Comparison of ENCODE assay signal across 17 mouse cellular contexts in the genomic region with DNA sequence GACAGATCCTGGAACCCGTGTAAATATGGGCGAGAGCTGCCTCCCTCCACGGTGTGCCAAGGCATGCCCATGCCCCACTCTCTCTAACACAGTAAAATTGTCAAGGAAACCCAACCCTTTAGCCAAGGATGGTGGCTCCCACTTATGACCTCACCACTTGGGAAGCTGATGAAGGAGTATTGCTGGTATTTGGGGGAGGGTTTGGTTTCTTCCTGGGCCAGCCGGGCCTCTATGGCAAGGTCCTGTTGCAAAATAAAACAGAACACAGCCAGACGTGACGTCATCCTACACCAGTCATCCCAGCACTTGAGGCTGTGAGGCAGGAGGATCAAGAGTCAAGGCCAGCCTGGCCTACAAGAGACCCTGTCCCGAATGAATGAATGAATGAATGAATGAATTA. TPM values are rescaled to one million over a fixed set of nuclear protein-coding genes. Genes with fewer than 3 reads are reported as not detected.
A peak's percentile ranks its signal among the peaks of the same experiment; 100 is the strongest.
DNase-seq lines count a peak whose midpoint lies in the region; ATAC-seq and TF ChIP-seq lines count a peak whose summit lies in the region.
"Had no signal": no experiment of that assay in that cellular context is flagged by ENCODE, and none has a peak within 500 bp of the region (broad histone marks: within the 10 kb centered on the region; RNA-seq: fewer than 3 reads in every experiment).

No protein-coding gene starts in this region.

- peak overlapping the region; percentile 35; the same call in 1 of the 2 replicates for H3K9ac ChIP-seq in limb, embryonic 13.5 days
- H3K9ac ChIP-seq in midbrain, embryonic 15.5 days, result no peak overlapping the region
- H3K9ac ChIP-seq: liver, embryonic 13.5 days had no signal

- intact Hi-C loops in gastrocnemius, adult 2 months (cut with DNase I), result no loop called here
- intact Hi-C loops in gastrocnemius, postnatal 36 days (cut with DNase I), result no loop called here

- 61% methylated on average over 7 of the region's 7 CpGs for WGBS in limb, embryonic 13.5 days
- 76% methylated on average over 7 of the region's 7 CpGs for WGBS in limb, embryonic 10.5 days
- WGBS in midbrain, embryonic 15.5 days, result 76% methylated on average over 7 of the region's 7 CpGs

- H3K27me3 ChIP-seq in limb, embryonic 13.5 days, result peaks cover 20% of the 10 kb centered on the region
- H3K27me3 ChIP-seq in limb, embryonic 10.5 days (ENCODE audit: low read depth, poor library complexity, severe bottlenecking), result peaks cover 26% of the 10 kb centered on the region
- peaks cover 13% of the 10 kb centered on the region for H3K27me3 ChIP-seq in midbrain, embryonic 15.5 days (replicated peaks)

- H3K36me3 ChIP-seq in limb, embryonic 13.5 days, result no peaks in the 10 kb centered on the region
- no peaks in the 10 kb centered on the region for H3K36me3 ChIP-seq in limb, embryonic 10.5 days
- no peaks in the 10 kb centered on the region for H3K36me3 ChIP-seq in midbrain, embryonic 15.5 days (replicated peaks)
- H3K36me3 ChIP-seq: liver, embryonic 13.5 days had no signal

- no peaks in the 10 kb centered on the region for H3K9me3 ChIP-seq in limb, embryonic 13.5 days
- no peaks in the 10 kb centered on the region for H3K9me3 ChIP-seq in limb, embryonic 10.5 days (replicated peaks)
- no peaks in the 10 kb centered on the region for H3K9me3 ChIP-seq in midbrain, embryonic 15.5 days
- H3K9me3 ChIP-seq: liver, embryonic 13.5 days had no signal

- no peak for TF ChIP-seq CTCF in gastrocnemius, adult 2 months (IDR thresholded peaks at IDR 0.05)

- DNase-seq in gastrocnemius, adult 2 months, result no peak
- DNase-seq in gastrocnemius, postnatal 36 days, result no peak
- DNase-seq in limb, embryonic 10.5 days (ENCODE audit: low spot score), result no peak
- peak; percentile 44 for DNase-seq in 416B (ENCODE audit: low read depth)
- peak; percentile 63 for DNase-seq in fibroblast of lung, adult 2 months (ENCODE audit: low read depth)
- DNase-seq in left cerebral cortex, adult 9 months (ENCODE audit: low spot score in 2 of 2), result no peak
- DNase-seq: cerebellum, adult 2 months; kidney, adult 9 months; kidney, postnatal 4 days; liver, embryonic 13.5 days; midbrain, embryonic 14.5 days; right cerebral cortex, adult 18-20 months; thymus, adult 2 months had no signal

- ATAC-seq in limb, embryonic 13.5 days (ENCODE audit: low FRiP score, low read depth), result no peak
- no peak for ATAC-seq in midbrain, embryonic 15.5 days (replicated peaks)

- no peak overlapping the region for H3K4me2 ChIP-seq in limb, embryonic 13.5 days (replicated peaks)
- H3K4me2 ChIP-seq in midbrain, embryonic 15.5 days, result no peak overlapping the region
- H3K4me2 ChIP-seq: liver, embryonic 13.5 days had no signal

- peaks cover 30% of the 10 kb centered on the region for H3K4me1 ChIP-seq in limb, embryonic 13.5 days
- peaks cover 29% of the 10 kb centered on the region for H3K4me1 ChIP-seq in limb, embryonic 10.5 days
- peaks cover 19% of the 10 kb centered on the region for H3K4me1 ChIP-seq in midbrain, embryonic 15.5 days

- H3K4me3 ChIP-seq in gastrocnemius, adult 2 months, result no peak overlapping the region
- H3K4me3 ChIP-seq in limb, embryonic 13.5 days, result no peak overlapping the region
- H3K4me3 ChIP-seq in limb, embryonic 10.5 days, result no peak overlapping the region
- H3K4me3 ChIP-seq in midbrain, embryonic 15.5 days, result no peak overlapping the region
- H3K4me3 ChIP-seq: liver, embryonic 13.5 days had no signal

- peak overlapping the region; percentile 62 for H3K27ac ChIP-seq in gastrocnemius, adult 2 months
- no peak overlapping the region for H3K27ac ChIP-seq in limb, embryonic 13.5 days
- H3K27ac ChIP-seq in limb, embryonic 10.5 days, result no peak overlapping the region
- H3K27ac ChIP-seq in midbrain, embryonic 15.5 days, result no peak overlapping the region
- H3K27ac ChIP-seq: liver, embryonic 13.5 days had no signal

RNA-seq across cellular contexts. Expression of a gene that starts 6.0 kb away (rescaled TPM):
- total RNA-seq in gastrocnemius, adult 2 months (2021), result 10 to 100 TPM; 28.1 to 30.4 TPM
- total RNA-seq in gastrocnemius, postnatal 36 days (2021), result 10 to 100 TPM; 24.5 to 29.0 TPM
- 89.1 and 96.4 TPM in 2 replicates for polyA plus RNA-seq in limb, embryonic 13.5 days (2015; fragmentation: Nextera tagmentation; extraction: Ambion mirVana)
- polyA plus RNA-seq in limb, embryonic 10.5 days (2016; fragmentation: Nextera tagmentation; extraction: Ambion mirVana), result 97.8 and 101 TPM in 2 replicates
- polyA plus RNA-seq in midbrain, embryonic 15.5 days (2015; fragmentation: Nextera tagmentation; extraction: Ambion mirVana), result 80.2 and 83.3 TPM in 2 replicates

RNA-seq across cellular contexts. Expression of a gene that starts 20.7 kb away (rescaled TPM):
- total RNA-seq in gastrocnemius, adult 2 months (2021), result 10 to 100 TPM; 11.4 to 11.5 TPM
- total RNA-seq in gastrocnemius, postnatal 36 days (2021), result 10 to 100 TPM in 1 of 2 experiments, 1 to 10 TPM in 1; 9.3 to 10.2 TPM
- polyA plus RNA-seq in limb, embryonic 13.5 days (2015; fragmentation: Nextera tagmentation; extraction: Ambion mirVana), result 29.9 and 31.8 TPM in 2 replicates
- 28.3 and 31.4 TPM in 2 replicates for polyA plus RNA-seq in limb, embryonic 10.5 days (2016; fragmentation: Nextera tagmentation; extraction: Ambion mirVana)
- 22.0 and 25.1 TPM in 2 replicates for polyA plus RNA-seq in midbrain, embryonic 15.5 days (2015; fragmentation: Nextera tagmentation; extraction: Ambion mirVana)

RNA-seq across cellular contexts. Expression of a gene that starts 21.0 kb away (rescaled TPM):
- 1 to 10 TPM; 2.1 to 4.9 TPM for total RNA-seq in gastrocnemius, adult 2 months (2021)
- 1 to 10 TPM; 2.4 to 2.6 TPM for total RNA-seq in gastrocnemius, postnatal 36 days (2021)
- polyA plus RNA-seq in limb, embryonic 13.5 days (2015; fragmentation: Nextera tagmentation; extraction: Ambion mirVana), result 9.0 and 9.6 TPM in 2 replicates
- polyA plus RNA-seq in limb, embryonic 10.5 days (2016; fragmentation: Nextera tagmentation; extraction: Ambion mirVana), result 6.5 and 7.0 TPM in 2 replicates
- 2.1 and 2.5 TPM in 2 replicates for polyA plus RNA-seq in midbrain, embryonic 15.5 days (2015; fragmentation: Nextera tagmentation; extraction: Ambion mirVana)

RNA-seq across cellular contexts. Expression of a gene that starts 28.7 kb away (rescaled TPM):
- total RNA-seq in gastrocnemius, adult 2 months (2021), result under 1 TPM; 0.22 to 0.59 TPM
- under 1 TPM; 0.15 to 0.31 TPM for total RNA-seq in gastrocnemius, postnatal 36 days (2021)
- polyA plus RNA-seq in limb, embryonic 13.5 days (2015; fragmentation: Nextera tagmentation; extraction: Ambion mirVana), result 0.23 and 0.27 TPM in 2 replicates
- polyA plus RNA-seq in limb, embryonic 10.5 days (2016; fragmentation: Nextera tagmentation; extraction: Ambion mirVana), result 0.04 and 0.11 TPM in 2 replicates
- polyA plus RNA-seq in midbrain, embryonic 15.5 days (2015; fragmentation: Nextera tagmentation; extraction: Ambion mirVana), result 0.08 TPM in 1 of 2 replicates, not detected in the other
- polyA plus RNA-seq: embryonic facial prominence, embryonic 11.5 days; hindbrain, embryonic 11.5 days; liver, embryonic 13.5 days; midbrain, embryonic 14.5 days had no signal

RNA-seq across cellular contexts. Expression of a gene that starts 43.2 kb away (rescaled TPM):
- total RNA-seq in gastrocnemius, adult 2 months (2021), result 10 to 100 TPM in 1 of 2 experiments, 1 to 10 TPM in 1; 8.5 to 10.7 TPM
- total RNA-seq in gastrocnemius, postnatal 36 days (2021), result 1 to 10 TPM; 8.5 to 9.8 TPM
- 18.2 and 18.3 TPM in 2 replicates for polyA plus RNA-seq in limb, embryonic 13.5 days (2015; fragmentation: Nextera tagmentation; extraction: Ambion mirVana)
- polyA plus RNA-seq in limb, embryonic 10.5 days (2016; fragmentation: Nextera tagmentation; extraction: Ambion mirVana), result 25.6 and 26.6 TPM in 2 replicates
- polyA plus RNA-seq in midbrain, embryonic 15.5 days (2015; fragmentation: Nextera tagmentation; extraction: Ambion mirVana), result 29.7 and 33.0 TPM in 2 replicates

Comparison
In these comparisons a context has a peak if more than half of its experiments do, and no peak if none do; other contexts are left out.
1. DNase-seq: peak in 416B (single experiment) and fibroblast of lung, adult 2 months (single experiment); none in gastrocnemius, adult 2 months (single experiment), gastrocnemius, postnatal 36 days (0 of 2), limb, embryonic 10.5 days (single experiment) and left cerebral cortex, adult 9 months (0 of 2).